Mouse (Mus musculus) thymus, postnatal 10 days (tissue): ENCODE results near the gene Zc3h7a.

ENCODE experiments used
- DNase-seq, 2 experiments: peaks; one replicate each; pipeline ENCODE4 v3.0.0; 2021; ENCODE audit warnings: low spot score in 2 of 2

Zc3h7a gene

DNA sequence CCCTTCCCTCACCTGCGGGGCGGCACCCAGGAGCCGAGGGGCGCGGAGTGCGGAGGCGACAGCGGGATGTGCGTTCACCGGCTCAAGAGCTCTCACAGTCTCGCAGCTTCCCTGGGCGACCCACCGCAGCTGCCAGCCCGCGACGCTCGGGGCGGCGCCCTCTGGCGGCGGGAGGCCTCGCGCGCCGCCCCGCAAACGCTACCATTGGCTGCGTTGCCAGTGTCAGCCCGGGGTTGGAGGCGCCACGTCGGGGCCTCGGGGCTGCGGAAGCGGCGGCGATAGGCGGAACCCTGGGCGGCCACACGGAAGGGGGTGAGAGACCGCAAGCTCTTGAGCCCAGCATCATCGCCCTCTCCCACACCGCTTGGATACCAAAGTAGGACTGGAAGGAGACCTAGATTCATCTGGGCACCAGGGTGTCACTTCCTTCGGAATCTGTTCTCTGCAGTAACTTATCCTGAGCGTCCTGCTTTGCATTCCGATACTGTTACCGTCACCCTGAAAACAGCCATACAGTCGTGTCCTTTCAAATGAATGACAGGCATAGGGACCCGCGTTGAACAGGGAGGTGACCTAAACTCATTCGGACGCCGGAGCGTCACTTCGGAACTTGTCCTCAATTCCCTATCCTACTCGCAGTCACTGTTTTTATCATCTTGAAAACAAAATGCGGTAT is at the start of gene Zc3h7a:
Gene Zc3h7a, minus strand, starts transcription at position 186 of the 676 bp plus-strand sequence.
- peak; percentile 84 to 90 for DNase-seq

DNA sequence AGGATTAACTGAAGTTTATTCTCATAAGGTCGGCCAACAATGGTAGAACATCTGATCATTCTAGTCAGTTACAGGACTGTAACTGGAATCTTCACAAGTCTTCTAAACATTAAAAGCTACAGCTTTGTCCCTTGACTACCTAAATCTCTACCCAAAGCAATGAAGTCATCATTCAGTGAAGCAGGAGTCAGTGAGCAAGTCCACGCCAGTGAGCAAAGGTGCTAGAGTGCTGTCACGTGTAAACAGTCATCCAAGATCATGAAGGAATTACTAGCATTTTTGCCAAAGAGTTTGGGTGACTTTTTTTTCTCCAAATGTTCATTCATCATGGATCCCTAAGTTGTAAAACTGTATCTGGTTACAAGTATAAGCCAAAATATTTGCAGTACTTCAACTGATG is 41.6 kb upstream of the Zc3h7a start:
- DNase-seq, result no peak

DNA sequence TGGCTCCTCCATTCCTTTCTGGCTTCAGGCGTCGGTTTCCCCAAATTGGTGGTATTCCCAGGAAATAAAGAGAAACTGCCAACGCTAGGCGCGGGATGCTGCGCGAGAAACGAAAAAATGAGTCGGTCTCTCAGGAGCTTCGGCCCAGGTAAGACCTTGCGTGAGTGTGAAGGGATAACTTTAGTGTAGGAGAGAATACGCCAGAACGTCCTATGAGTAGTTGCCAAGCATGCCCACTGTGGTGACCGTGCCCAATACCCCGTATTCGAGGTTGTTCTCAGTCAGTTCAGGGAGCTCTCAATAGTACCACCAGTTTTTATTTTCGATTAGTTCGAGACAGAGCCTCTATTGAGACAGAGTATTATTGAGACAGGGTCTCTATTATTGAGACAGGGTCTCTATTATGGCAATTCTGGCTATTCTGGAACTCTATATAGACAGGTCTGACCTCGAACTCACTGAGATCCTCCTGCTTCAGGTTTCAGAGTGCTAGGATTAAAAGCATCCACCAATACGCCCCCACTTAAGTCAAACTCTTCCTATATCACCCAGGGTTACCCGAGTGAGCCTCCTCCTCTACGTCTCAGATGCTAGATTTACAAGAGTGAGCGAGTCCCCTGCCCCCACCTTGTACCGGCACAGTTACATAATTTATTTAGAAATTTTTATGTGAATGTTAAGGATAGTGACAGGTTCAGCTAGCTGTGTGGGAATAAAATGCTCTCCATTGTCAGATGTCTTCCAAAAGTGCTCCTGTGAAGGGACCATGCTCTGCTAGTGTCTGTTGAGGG is 27.6 kb upstream of the Zc3h7a start:
- DNase-seq, result peak in 1 of 2 experiments; percentile 4

DNA sequence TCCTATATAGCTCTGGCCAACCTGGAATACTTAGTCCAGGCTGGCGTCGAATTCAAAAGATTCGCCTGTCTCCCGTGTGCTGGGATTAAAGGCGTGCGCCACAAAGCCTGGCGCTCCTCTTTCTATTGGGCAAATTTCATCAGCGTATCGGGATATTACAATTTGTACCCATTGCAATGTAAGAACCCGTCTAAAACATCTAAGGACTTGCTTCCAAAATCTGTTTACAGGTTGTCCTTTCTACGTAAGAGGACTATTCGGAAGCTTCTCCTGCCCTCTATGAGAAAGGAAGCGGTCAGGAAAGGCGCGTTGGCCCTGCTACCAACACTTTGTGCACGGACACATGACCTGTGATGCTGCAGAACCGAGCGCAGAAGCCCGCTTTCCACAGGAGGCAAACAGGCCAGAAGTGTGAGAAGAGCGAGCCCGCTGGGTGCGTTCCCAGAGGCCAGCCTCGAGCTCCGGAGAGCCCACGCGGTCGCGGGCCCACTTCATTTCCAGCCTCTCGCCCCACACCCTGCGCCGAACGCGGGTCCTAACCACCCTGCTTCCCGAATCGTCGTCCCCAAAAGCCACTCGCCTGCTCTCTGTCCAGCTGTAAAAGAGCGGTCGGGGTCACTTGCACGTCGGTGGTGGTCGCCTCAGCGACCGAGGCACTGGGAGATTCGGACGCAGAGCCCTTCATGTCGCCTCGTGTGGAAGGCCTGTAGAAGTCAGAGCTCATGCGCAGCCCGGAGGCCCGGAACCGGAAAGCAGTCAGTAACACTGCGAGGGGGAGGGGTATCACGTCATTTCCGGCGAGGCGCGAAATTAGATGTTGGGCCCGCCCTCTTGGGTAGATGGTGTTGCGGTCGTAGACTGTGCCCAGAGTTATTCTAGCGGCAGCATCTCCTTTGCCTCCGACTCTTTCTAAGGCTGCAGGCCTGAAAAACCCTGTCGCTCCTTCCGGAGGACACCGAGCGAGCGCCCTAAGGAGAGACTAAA is 26.7 kb upstream of the Zc3h7a start, which contains the start of gene Rsl1d1:
Gene Rsl1d1, minus strand, starts transcription at position 761 of the 984 bp plus-strand sequence.
- peak; percentile 87 to 89 for DNase-seq

DNA sequence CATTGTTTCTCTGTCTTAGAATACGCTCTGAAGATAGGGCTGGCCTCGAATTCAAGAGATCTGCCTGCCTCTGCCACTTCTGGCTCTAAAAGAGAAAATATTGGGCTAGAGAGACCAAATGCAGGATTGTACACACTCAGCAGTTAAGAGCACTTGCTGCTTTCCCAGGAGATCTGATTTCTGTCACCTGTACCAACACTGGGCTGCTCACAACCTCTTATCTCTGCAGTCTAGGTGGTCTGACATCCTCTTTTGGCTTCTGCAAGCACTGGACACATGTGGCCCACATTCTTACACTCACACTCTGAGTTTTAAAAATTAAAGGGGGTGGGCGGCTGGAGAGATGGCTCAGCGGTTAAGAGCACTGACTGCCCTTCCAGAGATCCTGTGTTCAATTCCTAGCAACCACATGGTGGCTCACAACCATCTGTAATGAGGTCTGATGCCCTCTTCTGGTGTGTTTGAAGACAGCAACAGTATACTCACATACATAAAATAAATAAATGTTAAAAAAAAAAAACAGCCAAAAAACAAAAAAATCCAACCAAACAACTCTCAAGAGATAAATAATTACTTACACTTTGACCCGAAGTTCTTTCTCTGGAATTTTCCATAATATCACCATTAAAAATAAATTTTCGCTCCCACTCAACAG is 25.7 kb upstream of the Zc3h7a start:
- no peak for DNase-seq

DNA sequence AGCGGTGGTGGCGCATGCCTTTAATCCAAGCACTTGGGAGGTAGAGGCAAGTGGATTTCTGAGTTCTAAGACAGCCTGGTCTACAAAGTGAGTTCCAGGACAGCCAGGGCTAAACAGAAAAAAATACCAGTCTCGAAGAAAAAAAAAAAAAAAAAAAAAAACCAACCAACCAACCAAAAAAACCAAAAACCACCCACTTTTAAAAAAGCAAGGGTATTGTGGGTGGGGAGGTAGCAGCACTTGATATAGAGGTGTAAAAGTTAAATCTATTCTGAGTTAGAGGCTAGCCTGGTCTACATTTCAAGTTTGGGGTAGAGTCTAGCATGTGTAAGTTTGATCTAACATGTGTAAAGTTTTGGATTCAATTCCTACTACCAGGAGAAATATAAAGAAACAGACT is 24.1 kb upstream of the Zc3h7a start:
- DNase-seq, result no peak

DNA sequence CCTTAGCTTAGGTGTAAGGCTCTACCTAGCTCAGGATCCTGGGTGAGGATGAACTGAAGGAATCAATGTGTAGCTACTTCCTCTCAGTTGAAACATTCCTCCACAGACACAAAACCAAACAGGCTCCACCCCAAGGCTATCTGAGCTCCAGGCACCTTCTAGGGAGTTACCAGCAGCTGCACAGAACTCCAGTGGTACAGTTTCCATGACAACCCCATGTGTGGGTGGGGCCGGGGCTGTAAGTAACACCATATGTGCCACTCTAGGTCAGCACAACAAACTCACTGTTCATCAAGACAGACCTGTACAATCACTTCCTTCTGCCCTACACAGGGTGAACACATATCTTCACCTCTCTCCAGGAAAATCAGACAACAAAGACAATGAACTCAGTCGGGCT is 22.3 kb upstream of the Zc3h7a start:
- no peak for DNase-seq

DNA sequence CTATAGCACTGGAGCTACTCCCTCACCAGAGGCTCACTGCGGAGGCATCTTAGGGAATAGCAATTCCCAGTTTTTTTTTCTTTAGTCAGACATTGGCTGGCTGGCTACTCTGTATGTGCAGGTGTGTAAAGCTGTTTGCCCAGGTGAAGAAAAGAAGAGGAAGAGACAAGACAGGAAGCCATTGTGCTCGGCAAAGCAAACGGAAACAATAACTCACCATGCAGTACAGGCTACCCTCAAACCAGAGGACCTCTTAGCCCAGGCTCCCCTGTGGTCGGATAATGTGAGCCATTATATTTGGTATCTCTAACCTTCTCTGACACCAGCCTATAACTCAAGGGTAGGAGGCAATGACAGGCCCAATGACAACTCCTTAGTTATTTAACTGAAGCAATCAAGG is 20.9 kb upstream of the Zc3h7a start:
- DNase-seq, result no peak

DNA sequence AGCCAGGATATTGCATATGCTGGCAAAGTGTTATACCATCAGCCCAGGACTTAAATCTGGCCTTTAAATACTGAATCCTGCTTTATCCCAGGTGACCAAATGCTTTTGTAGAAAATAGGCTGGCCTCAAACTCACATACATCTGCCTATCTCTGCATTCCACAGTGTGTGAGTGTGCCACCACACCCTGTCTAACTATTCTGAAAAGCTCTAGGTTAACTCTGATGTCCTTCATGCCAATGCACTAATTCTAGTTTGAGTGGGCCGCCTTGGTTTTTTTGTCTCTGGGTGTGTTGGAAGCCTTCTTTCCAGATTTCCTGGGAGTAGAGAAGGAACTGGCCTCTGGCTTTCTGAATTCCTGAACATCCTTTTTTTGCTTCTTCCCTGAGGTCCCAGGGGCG is 17.0 kb upstream of the Zc3h7a start:
- no peak for DNase-seq

DNA sequence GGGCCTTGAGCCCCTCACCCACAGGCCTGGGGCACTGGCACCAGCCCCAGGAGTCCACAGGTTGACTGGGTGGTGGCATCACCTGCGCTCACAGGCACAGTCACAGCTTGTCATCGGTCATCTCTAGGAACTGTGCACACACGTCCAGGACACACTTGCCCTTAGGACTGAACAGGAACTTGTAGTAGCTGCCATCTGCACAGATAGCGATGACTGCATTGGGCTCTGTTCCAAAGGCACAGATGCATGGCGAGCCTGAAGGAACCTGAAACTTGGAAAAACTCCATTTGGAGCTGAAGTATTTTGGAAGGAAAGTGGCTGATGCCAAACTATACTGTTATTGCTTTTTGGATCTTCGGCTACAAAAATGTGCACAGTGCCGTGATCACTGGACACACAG is 14.0 kb upstream of the Zc3h7a start:
- DNase-seq, result no peak

DNA sequence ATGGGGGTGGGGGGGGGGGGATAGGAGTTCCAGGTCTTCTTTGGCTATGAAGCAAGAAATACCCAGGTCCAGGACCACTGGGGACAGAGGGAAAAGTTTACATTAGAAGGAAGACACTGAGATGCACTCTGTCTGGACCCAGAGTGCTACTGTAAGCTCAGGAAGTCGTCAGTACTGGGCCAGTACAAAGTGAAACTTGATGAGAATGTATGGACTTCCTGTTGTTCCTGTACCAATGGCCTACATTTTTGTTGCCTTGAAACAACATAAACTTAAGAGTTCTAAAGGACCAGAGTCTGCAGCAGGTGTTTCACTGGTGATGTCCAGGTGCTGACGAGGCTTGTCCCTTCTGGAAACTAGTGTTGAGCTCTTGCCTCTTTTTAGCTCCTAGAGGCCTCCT is 1.2 kb upstream of the Zc3h7a start:
- no peak for DNase-seq

DNA sequence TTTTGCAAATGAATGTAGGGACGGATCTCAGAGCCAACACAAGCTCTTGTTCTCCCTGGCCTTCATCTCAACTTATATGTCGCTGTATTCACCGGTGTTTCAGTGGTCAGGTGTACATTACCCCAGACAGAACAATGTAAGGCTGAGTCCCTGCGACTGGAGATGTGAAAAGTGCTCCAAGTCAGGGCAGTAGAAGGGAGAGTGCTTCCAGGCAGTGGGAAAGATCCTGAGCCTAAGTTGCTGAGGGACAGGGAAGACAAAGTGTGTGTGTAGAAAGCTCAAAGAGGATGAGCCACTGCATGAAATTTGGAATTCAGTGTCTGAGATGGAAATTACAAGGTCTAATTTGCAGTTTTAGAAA is 671 bp upstream of the Zc3h7a start:
- DNase-seq, result no peak

DNA sequence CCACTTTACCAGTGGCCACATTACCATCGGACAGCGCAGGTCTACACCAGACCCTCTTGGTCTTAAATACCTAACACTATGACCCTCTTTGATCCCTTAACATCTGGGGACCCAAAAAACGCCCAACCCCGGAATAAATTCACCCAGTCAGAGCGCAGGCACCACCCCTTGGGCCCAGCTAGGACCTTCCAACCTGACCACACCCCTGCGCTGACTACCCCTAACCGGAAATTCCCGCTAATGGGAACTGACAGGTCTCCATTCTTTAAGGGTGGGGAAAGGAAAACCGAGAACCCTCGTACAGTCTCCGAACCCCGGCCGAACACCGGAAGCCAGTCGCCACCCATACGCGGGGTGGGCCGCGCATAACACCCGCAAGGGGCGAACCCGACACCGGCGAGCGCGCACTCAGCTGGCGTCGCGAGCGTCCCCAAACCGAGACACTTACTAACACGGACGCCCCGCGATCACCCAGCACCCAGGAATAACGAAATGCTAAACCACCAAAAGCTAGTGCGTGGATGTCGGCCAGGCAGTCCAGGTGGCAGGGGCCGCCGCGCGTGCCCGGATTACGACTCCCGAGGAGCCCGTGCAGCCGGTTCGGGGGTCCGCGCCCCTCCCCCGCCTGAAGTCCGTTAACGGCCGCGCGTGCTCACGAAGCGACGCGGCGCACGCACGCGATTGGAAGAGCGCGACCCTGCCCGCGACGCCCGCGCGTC is 545 bp downstream of the Zc3h7a start:
- DNase-seq, result peak in 1 of 2 experiments; percentile 47

DNA sequence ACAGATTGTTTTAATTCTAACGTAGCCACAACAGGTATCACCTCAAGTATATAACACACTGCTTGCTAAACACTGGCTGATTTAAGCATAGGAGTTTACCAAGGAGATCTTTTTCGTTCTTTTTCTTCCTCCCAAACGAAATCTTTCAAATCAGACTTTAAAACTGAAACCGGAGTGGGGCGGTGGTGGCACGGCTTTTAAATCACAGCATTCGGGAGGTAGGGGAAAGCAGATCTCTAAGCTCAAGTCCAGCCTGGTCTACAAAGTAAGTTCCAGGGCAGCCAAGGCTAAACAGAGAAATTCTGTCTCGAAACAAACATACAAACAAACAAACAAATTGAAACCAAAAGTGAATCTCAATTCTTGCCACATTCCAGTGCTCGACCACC is 1.1 kb downstream of the Zc3h7a start:
- DNase-seq, result no peak

DNA sequence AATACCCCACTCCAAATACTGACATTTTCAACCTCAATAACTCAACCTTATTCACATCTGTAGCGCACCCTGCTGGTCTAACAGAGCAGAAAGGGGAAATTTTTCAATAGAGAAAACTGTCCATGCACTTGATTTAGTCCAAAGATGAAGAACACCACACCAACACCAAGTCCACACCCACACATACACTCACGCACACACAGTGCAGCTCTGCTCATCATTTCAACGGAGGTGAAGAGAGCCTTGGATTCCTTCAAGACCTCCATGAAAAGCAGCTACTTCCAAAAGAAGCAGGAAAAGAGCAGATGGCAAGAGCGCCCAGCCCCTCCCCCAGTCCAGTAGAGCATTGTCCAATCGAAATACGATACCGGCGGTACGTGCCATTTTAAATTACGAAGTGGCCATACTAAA is 1.5 kb downstream of the Zc3h7a start:
- DNase-seq, result peak; percentile 19 to 65

DNA sequence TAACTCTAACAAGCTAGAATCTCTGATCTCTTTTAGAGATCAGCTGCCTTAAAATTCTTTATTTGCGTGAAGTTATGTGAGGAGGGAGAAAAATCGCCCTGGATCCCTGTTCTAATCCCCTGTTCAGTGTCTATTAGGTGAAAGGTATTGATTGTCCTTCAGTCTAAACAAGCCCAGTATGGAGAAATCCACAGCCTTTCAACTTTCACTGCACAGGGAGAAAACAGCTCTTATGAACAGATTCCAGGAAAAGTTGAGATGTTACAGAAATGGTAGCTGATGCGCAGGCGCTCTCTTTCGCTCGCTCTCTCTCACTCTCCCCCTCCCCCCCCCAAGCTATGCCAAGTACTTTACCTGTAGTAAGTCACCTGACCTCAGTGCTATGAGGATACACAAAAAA is 4.5 kb downstream of the Zc3h7a start:
- DNase-seq, result no peak

DNA sequence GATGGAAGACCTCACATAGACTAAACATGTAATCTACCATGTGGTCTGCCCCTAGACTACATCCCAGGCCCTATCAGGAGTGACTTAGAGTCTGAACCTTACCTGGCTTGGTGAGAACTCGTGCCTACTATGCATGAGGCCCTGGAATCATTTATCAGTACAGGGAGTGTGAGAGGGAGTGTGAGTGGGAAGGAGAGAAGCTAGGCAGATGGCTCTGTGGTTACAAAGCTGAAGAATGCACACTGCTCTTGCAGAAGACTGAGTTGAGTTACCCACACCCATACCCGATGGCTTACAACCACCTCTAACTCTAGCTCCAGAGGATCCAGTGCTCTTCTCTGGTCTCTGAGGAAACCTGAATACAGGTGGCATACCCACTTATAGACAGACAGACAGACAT is 9.8 kb downstream of the Zc3h7a start:
- no peak for DNase-seq

DNA sequence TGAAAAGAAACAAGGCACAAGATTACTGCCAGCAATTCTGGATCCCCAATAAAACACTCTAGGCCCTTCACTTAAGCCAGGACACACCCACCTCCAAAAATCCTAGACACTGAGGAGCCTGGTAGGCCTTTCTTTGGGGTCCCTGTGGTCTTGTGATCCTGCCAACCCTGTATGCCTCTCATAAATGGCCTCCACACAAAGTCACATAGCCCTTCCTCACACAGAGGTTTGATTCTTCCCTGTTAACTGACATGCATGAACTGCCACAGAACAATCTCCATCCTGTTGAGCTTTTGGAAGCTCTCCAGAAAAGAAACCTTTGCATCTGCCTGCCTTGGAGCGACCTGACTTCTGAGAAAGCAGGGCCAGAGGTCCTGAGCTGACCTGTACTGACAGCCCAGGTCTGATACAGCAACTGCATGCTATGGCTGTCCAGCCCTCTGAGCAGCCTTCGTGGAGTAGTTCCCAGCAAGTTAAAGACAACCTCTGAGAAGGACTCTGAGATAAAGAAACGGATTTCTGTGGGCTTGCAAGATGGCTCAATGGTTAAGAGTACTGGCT is 11.4 kb downstream of the Zc3h7a start:
- DNase-seq, result no peak

DNA sequence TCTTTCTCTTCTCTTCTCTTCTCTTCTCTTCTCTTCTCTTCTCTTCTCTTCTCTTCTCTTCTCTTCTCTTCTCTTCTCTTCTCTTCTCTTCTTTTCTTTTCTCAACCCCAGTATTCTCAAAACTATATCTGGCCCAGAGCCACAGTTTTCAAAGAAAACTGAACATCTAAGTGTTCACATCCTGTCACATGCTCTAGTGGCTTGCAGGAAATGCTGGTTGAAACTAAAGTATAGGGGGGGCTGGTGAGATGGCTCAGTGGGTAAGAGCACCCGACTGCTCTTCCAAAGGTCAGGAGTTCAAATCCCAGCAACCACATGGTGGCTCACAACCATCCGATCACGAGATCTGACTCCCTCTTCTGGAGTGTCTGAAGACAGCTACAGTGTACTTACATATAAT is 18.5 kb downstream of the Zc3h7a start:
- peak; percentile 56 to 71 for DNase-seq

DNA sequence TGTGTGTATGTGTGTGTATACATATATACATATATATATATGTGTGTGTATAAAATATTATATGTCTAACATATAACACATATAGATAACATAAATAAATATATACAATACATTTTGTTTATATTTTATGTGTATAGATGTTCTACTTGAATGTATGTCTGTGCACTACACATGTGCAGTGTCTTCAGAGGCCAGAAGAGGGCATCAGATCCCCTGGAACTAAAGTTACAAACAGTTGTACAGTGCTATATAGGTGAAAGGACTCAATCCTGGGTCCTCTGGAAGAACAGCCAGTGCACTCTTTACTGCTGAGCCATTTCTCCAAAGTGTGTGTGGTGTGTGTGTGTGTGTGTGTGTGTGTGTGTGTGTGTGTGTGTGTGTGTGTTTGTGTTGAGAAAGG is 21.7 kb downstream of the Zc3h7a start:
- DNase-seq, result no peak
